Mouse (Mus musculus): ENCODE data around the gene Casq1. TPM values are rescaled to one million over a fixed set of nuclear protein-coding genes. Genes with fewer than 3 reads are reported as not detected.

Casq1 gene
- polyA plus RNA-seq, 1 experiment from 2014 or later = 1.4 TPM

Other genes with a start within 250 kb of the Casq1 start
- gene Vangl2, start 191.4 kb downstream of the Casq1 start, polyA plus RNA-seq (2014; fragmentation: Nextera tagmentation; extraction: Ambion mirVana) = 49.3 and 52.9 TPM in 2 replicates
- gene Nhlh1, start 162.3 kb downstream of the Casq1 start, polyA plus RNA-seq (2014; fragmentation: Nextera tagmentation; extraction: Ambion mirVana) = 10.7 and 11.0 TPM in 2 replicates
- 178 and 194 TPM in 2 replicates for gene Copa, start 137.3 kb downstream of the Casq1 start, polyA plus RNA-seq (2014; fragmentation: Nextera tagmentation; extraction: Ambion mirVana)
- gene Ncstn, start 137.1 kb downstream of the Casq1 start, polyA plus RNA-seq (2014; fragmentation: Nextera tagmentation; extraction: Ambion mirVana) = 107 and 108 TPM in 2 replicates
- gene Pex19, start 93.1 kb downstream of the Casq1 start, polyA plus RNA-seq (2014; fragmentation: Nextera tagmentation; extraction: Ambion mirVana) = 152 and 153 TPM in 2 replicates
- gene Dcaf8, start 71.8 kb downstream of the Casq1 start, polyA plus RNA-seq (2014; fragmentation: Nextera tagmentation; extraction: Ambion mirVana) = 93.9 and 100.0 TPM in 2 replicates
- gene Pea15a, start 13.1 kb downstream of the Casq1 start, polyA plus RNA-seq (2014; fragmentation: Nextera tagmentation; extraction: Ambion mirVana) = 332 and 337 TPM in 2 replicates
- not detected in 2 replicates for gene Atp1a4, start 38.5 kb upstream of the Casq1 start, polyA plus RNA-seq (2014; fragmentation: Nextera tagmentation; extraction: Ambion mirVana)
- gene Igsf8, start 41.8 kb upstream of the Casq1 start, polyA plus RNA-seq (2014; fragmentation: Nextera tagmentation; extraction: Ambion mirVana) = 47.2 and 55.1 TPM in 2 replicates
- 1.4 and 1.9 TPM in 2 replicates for gene Atp1a2, start 78.2 kb upstream of the Casq1 start, polyA plus RNA-seq (2014; fragmentation: Nextera tagmentation; extraction: Ambion mirVana)
- gene Kcnj9, start 109.5 kb upstream of the Casq1 start, polyA plus RNA-seq (2014; fragmentation: Nextera tagmentation; extraction: Ambion mirVana) = 0.37 and 0.43 TPM in 2 replicates
- 0.75 TPM in 2 replicates for gene Kcnj10, start 121.3 kb upstream of the Casq1 start, polyA plus RNA-seq (2014; fragmentation: Nextera tagmentation; extraction: Ambion mirVana)
- gene Pigm, start 156.7 kb upstream of the Casq1 start, polyA plus RNA-seq (2014; fragmentation: Nextera tagmentation; extraction: Ambion mirVana) = 11.0 and 12.2 TPM in 2 replicates